Mouse (Mus musculus) large intestine, adult 2 months (tissue): ENCODE data around the gene Lztr1. TPM values are rescaled to one million over a fixed set of nuclear protein-coding genes. Genes with fewer than 3 reads are reported as not detected.
"Not testable (repeated sequence)": the region's sequence is repeated elsewhere in the genome, so short reads cannot be mapped to it uniquely, and the experiment has no call there.

Experiments
- DNase-seq: peaks from one replicate; pipeline ENCODE4 v3.0.0-alpha.2; 2012; ENCODE audit warnings: low read depth, low spot score
- WGBS: fragments of 180-500 bp; shearing (Covaris S2); methylation state at CpG from one replicate; pipeline ENCODE4 v1.1.7; 2018; 5-methylcytosine and 5-hydroxymethylcytosine counted together
- polyA plus RNA-seq: library from polyadenylated mRNA; depleted of rRNA; stranded (reverse); fragments of >200 nt; gene quantifications from 2 replicates; pipeline ENCODE4 v1.2.3, GENCODE M21; 2012

Lztr1 gene
- polyA plus RNA-seq, 1 experiment = 137 TPM

DNA sequence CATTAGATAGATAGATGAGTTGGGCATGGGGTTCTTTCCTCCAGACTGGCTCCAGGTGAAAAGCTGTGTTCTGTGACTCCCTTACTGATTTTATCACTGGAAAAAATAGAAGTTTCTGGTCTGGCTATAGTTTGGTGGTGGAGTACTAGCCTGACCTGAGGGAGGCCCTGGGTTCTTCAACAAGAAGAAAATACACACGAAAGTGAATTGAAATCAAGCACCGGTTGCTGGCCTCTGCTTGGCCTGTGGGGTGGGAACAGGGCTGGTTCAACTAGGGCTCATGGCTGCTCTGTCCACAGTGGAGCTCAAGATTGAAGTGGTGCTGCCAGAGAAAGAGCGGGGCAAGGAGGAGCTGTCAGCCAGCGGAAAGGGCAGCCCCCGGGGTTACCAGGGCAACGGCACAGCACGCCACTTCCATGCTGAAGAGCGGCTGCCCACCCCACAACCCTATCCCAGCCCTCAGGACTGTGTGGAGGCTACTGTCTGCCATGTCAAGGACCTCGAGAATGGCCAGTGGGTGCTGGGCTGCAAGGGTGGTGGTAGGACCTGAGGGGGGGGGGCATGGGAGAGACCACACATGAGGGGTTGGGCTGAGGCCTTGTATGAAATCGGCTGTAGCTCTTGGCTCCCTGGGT, 9.1 kb upstream of the Lztr1 start:
- DNase-seq = no peak
- 55% methylated on average over 10 of the region's 10 CpGs for WGBS

DNA sequence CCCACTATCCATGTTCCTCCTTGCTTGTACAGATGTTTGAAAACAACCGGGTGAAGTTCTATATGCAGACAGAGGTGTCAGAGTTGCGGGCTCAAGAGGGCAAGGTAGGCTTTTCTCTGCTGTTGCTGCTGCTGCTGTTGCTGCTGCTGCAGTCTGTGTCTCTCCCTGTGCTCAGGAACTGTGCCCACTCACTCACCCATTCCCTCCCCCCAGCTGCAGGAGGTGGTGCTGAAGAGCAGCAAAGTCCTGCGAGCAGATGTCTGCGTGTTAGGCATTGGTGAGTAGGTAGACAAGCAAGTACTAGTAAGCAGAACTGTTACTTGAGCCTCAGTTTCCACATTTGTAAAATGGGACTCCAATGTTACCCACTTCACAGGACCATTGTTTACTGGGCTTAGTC, 5.8 kb upstream of the Lztr1 start:
- no peak for DNase-seq
- WGBS = 64% methylated on average over 4 of the region's 4 CpGs

DNA sequence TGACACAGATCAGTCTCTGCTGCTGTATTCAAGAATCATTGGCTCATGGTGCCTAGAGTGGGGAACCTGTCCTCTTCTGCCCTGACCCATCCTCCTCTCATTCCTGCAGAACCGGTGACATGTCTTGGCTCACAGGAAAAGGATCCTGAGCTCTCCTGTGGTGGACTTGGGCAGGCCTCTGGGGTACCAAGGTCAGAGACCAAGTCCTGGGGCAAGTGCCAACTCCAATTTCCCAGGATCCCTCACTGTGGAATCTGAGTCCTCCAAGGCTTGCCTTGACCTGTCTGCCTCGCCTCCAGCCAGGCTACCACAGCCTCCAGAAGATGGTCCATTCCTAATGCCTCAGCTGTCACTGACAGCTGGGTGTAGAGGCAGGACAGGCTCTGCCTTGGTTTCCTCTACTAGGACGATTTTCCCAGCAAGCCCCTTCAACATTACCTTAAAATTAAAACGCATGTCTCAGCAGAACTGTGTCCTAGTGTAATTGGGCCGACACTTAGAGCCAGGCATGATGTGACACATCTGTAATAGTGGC, 1.4 kb upstream of the Lztr1 start:
- DNase-seq = no peak

DNA sequence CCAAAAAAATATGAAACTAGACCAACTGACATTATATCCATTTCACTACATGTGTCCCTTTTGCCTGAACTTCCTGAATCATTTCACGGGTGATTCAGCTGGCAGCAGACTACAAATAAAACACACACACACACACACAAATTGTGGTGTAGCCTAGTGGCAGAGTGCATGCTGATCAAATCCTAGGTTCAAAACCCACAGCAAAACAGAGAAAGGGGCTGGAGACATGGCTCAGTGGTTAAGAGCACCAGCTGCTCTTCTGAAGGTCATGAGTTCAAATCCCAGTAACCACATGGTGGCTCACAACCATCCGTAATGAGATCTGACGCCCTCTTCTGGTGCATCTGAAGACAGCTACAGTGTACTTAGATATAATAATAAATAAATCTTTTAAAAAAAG, 457 bp upstream of the Lztr1 start:
- WGBS = 7% methylated on average over 3 of the region's 3 CpGs
- not testable (repeated sequence) for DNase-seq

More for the DNA sequence above, 1.4 kb upstream of the Lztr1 start:
- 80% methylated on average over 5 of the region's 5 CpGs for WGBS

DNA sequence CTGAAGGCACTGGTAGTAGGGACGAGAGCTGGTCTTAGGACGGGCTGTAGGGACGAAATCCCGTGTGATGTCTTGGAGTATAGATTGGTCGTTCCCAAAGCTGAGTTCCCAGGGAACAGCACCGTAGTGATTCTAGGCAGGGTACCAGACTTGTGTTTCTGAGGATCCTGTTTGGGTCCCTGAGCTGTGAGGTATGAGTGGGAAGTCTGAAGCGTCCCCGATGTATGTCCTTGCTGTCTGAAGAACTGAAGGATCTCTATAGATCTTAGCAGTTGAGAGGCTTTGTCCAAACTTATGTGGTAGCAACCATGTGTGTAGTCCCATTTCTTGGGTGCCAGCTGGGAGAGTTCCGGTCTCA, 731 bp downstream of the Lztr1 start:
- DNase-seq = no peak
- 3% methylated on average over 9 of the region's 9 CpGs for WGBS

DNA sequence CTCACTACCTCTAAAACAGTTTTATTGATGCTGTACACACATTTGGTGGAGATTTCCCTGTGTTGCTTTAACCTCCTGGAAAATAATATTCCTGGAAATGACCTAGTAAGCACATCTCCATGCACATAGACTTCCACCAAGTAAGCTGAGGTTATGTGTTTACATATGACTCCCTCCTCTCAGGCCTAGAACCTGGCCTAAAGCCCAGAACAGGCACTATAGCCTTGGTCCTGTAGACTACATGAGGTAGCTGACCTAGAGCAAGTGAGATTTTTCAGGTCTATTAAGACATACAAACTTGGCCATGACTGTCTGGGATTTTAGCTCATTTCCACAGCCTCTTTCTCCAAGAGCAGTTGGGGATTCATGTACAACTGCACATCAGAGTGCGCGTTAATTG, 1.7 kb downstream of the Lztr1 start:
- DNase-seq = no peak
- WGBS = 84% methylated on average over 2 of the region's 2 CpGs

DNA sequence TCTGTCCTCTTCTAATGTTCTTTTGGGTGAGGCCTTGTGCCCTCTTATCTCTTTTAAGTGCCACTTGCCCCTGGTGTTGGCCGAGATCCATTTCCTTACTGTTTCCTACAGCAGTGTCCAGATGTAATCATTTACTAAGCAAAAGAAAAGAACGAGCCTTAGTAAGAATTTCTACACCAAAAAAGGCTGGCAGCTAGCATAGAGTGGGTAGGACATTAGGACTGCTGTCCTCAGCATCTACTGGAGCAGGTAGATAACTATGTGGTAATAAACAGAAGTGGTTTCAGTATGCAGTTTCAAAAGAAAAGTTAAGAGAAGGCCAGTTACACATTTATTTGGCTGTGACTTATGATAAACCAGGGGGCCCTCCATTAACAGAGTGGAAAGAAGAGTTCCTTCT, 2.2 kb downstream of the Lztr1 start:
- WGBS = 23% methylated on average over 2 of the region's 2 CpGs
- DNase-seq = no peak

DNA sequence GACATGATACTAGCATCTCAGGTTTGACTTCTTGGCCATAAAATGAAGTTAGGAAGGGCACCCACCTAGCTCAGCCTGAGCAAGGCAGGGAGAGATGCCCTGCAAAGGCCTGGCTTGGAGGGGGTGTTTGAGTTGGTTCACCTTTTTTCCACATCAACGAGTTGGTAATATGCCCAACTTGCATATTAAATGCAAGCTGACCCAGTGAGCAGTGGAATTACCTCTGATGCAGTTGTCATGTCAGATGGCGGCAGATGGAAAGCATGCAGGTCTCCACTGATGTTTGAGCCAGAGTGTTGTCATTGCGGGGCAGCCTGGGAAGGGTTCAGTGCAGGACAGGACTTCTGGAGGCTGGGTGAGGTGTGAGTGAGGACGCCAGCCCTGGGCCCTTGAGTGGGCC, 2.9 kb downstream of the Lztr1 start:
- DNase-seq = no peak
- WGBS = 93% methylated on average over 4 of the region's 4 CpGs

DNA sequence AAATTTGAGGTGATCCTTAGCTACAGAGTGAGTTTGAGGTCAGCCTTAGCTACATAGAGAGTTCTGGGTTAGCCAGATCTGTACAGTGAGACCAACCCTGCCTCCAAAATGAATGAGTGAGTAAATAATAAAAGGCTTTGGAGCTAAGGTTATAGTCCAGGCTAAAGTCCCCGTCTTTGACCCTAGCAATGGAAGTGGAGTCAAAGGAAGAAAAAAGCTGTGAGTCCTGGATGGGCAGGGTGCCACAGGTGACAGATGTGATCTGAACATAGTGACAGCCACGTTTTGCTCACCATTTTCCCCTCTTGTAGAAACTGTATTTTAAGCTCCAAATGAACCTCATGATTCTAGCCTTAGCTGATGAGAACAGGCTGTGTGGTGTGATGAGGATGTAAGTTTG, 10.4 kb downstream of the Lztr1 start:
- 74% methylated on average over 2 of the region's 2 CpGs for WGBS

DNA sequence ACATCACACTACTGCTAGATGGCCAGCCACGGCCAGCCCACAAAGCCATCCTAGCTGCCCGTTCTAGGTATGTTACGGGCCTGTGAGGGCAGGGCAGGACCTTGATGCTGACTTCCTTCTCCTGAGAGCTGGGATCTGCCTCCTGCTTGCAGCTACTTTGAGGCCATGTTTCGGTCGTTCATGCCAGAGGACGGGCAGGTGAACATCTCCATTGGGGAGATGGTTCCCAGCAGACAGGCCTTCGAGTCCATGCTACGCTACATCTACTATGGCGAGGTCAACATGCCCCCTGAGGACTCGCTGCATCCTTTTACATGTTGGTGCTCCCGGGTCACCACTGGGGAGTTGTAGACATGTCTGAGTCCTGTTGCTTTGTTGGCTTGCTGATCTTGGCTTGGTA, 15.7 kb downstream of the Lztr1 start:
- DNase-seq = no peak
- WGBS = 93% methylated on average over 11 of the region's 11 CpGs

More for the DNA sequence above, 10.4 kb downstream of the Lztr1 start:
- DNase-seq = no peak

DNA sequence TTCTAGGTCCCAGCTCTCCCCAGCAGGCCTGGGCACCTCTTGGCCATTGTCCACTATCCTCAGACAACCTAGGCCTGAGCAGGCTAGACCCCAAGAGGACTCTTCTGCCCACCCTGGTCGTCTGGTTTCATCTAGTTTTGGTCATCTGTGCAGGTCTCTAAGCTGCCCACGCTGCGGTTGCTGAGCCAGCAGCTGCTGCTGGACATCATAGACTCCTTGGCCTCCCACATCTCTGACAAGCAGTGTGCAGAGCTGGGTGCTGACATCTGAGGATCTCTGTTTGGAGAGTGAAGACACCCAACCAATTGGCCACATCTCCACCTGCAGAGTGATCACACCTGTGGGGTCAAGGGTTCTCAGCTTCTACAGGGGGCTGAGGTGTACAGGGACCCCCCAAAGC, 17.0 kb downstream of the Lztr1 start:
- WGBS = 85% methylated on average over 3 of the region's 3 CpGs
- DNase-seq = no peak

DNA sequence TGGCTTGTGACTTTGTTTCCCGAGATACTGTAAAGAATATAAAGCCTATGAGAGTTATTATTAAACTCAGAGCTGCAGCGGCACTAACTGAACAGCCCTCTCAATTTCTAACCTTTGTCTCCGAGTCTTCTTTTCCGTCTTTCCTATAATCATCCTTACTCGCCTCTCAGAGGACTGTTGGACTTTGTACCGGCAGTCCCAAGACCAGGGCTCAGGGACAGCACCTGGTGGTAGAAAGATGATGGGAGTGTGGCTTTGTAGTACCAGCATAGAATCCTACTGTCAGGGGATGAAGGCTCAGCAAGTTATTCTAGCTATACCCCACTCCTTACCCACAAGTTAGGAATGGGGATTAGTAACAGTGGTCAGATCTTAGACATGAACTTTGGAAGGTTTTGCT, 17.7 kb downstream of the Lztr1 start:
- no peak for DNase-seq
- WGBS = 48% methylated on average over 6 of the region's 6 CpGs

DNA sequence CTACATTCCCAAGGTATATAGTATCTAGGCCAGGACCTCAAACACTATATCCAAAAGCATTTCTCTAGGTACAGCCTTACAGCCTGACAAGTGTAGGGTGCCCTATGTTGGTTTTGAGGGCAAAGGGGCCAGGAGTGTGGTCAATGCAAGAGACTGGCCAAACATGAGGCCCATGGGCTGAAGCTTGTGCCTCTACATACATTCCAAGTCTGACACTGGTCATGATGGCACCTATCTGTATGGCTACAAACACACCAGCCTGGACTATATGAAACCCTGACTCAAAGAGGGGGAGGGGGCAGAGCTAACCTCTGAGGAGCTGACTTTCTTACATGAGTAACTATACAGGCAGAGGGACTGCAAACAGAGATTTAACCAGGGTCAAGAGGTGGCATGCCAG, 19.1 kb downstream of the Lztr1 start:
- DNase-seq = no peak

DNA sequence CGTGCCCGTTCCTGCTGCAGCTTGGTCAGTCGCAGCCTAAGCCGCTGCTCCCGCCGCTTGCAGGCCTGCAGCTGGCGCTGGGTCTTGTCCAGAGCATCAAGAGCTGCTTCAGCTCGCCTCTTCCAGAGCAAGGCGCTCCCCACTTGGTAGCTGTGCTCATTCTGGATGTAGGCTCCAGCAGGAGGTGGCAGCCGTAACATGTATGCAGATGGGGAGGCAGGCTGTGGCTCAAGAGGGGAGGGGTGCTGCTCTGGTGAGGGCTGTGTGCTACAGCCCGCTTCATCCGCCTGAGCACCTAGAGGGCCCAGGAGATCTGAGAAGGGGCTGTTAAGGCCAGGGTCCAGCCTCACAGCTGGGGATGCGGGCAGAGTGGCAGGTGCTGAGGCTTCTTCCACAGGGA, 19.8 kb downstream of the Lztr1 start:
- 95% methylated on average over 13 of the region's 13 CpGs for WGBS
- no peak for DNase-seq

DNA sequence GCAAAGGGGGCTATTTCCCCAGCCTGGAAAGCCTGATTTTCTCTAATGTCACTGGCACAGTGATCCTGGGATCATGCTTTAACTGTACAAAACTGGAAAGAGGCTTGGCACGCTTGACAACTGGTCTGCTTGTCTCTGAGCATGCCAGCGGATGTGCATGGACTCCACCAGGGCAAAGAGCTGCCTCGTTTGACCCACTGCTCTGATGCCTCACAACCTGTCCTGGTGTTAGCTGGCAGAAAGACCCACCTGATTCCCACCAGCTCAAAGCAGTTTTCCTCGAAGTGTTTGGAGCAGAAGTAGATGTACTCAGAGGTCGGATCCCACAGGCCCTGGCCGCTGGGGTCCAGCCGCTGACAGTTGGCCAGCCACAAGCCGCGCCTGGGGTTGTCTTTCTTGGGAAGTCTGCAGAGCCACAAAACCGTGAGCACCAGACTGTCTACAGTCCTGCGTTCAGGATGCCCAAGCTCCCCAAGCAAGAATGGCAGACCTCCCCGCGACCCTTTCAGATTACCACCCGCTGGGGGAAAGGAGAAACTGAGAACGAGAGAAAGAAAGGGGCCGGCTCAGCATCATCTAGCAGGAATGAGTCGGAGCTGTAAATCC, 21.6 kb downstream of the Lztr1 start:
- WGBS = 6% methylated on average over 17 of the region's 17 CpGs
- no peak for DNase-seq

DNA sequence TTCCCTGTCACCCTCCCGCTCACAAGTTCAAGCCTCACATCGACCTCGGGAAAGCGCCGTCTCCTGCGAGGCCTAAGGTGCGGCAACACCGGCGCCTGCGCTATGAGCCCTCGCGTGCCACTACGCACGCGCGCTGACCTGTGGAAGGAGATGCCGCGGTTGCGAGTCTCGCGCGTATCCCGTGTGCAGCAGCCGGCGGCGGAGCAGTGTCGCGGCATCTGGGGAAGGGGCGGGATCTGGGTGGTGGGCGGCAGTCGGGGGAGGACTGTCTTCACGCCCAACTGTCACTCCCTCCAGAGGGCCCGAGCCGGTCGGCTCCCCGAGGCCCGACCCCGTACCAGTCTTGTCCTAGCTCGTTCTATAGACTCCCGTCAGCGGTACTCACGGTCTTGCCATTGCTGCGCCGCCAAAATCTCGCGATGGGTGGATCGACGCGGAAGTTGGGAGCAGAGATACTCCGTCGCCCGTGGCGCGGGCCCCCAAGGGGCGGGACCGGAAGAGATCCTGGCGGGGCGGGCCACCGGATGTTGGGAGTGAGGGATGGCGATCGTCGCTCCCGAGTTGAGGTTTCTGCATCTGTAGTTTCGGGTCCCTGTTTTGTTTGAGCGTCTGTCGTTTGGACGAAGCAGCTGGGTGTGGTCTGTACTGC, 22.3 kb downstream of the Lztr1 start, which contains the start of gene Thap7:
Thap7 (minus strand) TSS at position 497 of the 649 bp plus-strand sequence.
- under 1% methylated on average over 67 of the region's 67 CpGs for WGBS
- peak; percentile 88 for DNase-seq

DNA sequence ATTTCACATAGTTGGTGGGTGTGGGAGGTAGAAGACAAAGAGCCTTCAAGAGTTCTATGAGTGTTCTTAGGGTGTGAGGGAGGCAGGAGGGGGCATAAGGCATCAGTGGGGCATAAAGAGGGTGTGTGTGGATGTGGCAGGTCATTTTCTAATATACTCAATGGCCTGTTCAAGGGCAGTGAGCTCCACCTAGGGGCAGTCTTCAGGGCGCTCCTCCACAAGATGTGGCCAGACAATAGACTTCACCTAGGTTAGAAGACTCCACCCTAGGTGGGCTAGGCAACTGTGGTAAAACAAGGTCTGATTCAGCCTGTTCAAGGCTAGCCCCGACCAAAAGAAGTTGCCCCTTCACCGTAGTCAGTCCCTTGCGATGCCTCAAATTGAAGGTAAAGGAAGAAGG, 23.8 kb downstream of the Lztr1 start:
- 56% methylated on average over 4 of the region's 4 CpGs for WGBS
- DNase-seq = no peak

DNA sequence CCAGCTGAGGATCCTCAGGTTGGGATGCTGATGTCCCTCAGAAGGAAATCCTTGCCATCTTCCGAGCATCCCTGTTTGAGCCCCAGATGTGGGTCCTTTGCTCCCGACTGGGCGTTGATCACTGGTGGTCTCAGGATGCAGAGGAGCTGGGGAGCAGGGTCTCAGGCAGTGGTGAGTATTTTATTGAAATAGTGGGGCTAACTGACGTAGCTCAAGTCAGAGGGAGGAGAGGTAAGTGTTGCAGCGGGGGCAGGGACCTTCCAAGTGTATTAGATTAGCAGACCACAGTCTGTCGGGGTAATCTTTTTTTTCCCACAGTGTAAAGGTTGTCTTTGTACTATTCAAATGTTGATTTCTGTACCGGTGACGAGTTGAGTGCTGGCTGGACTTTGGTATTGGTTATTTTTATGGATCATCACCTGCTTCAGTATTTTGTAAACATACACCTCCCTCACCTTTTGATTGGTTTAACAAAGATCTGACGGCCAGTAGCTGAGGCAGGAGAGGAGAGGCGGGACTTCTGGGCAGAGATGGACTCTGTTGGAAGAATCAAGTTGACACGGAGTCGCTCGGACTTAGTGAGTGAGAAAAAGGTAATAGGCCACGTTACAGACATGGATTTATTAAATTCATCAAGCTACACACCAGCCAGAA, 24.3 kb downstream of the Lztr1 start:
- WGBS = 45% methylated on average over 14 of the region's 14 CpGs
- no peak for DNase-seq

DNA sequence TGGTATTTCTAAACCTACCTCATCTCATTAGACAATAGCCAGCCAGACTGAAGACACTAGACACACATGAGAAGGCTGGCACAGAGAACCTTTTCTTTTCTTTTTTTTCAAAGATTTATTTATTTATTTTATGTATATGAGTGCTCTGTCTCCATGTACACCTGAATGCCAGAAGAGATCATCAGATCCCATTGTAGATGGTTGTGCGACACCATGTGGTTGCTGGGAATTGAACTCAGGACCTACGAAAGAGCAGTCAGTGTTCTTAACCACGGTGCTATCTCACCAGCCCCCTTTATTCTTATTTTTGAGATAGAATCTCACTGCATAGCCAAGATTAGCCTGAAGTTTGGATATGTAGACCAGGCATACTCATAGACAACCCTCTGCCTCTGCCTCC, 28.1 kb downstream of the Lztr1 start:
- no peak for DNase-seq
- WGBS = 88% methylated on average over 3 of the region's 3 CpGs

DNA sequence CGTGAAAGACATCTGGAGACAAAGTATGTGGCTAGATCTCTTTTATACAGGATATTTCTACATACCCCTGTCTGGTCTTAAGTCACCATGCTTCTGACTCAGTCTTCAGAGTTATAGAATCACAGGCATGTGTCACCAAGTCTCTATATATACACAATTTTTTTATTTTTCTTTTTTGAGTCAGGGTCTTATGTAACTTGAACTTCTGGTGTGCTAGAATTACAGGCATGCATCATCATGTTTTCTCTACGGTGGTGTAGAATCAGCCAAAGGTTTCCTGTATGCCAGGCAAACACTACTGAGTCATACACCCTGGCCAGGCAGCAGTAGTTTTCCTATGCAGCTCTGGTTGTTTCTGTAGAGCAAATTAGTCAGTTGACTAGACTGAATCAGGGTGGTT, 34.1 kb downstream of the Lztr1 start:
- 55% methylated on average over 2 of the region's 2 CpGs for WGBS
- no peak for DNase-seq

DNA sequence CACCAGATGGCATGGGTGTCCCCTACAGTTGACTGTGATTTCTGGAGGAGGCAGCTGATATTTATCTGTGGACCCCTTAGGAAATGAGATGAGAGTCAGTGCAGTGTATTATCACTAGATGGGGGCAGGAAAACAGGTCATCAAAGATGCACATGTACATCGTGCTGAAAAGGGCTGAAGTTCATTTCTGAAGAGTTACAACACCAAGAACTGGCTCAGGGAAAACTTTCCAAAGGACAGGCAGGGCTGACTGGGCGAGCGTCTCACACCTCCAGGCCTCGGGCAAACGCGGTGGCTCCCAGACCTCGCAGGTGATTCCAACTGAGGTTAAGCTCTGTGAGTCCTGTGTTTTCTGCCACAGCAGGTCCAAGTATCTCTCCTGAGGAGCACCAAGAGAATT, 44.3 kb downstream of the Lztr1 start:
- DNase-seq = no peak
- 80% methylated on average over 7 of the region's 7 CpGs for WGBS
